Mouse (Mus musculus): ENCODE measurements at regions not wholly inside any gene's neighbourhood (a gene's known extent, or its start where the extent isn't known, plus 50 kb on each side); places are given as distances from the start of the nearest gene placed in this dataset.

DNA sequence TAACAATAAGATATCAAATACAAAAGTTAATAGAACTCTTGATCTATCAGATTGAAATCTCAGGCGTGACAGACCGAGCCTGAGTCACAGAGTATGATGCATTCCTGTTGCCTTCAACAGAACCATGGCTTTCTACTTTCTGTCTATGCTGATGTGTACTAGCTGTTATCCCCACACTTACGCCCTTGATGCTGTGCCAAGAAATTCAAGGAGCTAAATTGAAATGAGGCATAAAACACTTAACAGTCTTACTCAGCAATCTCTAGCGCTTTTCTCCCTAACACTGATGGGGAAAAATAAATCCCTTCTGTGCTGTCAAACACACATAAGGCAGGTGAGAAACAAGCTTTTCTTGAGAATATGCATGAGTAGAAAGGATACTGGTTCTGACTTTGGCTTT is 222.5 kb downstream of the AI429214 start:
- no peak for TF ChIP-seq CTCF (IDR thresholded peaks at IDR 0.05; ENCODE audit: low read depth)
- TF ChIP-seq EP300 (IDR thresholded peaks at IDR 0.05; ENCODE audit: low read depth): no peak
